Mouse (Mus musculus) cortical plate, adult 2 months (tissue): ENCODE measurements at regions not wholly inside any gene's neighbourhood (a gene's known extent, or its start where the extent isn't known, plus 50 kb on each side); places are given as distances from the start of the nearest gene placed in this dataset.

Source experiments
- CTCF ChIP-seq: fragments of 200-500 bp; IDR thresholded peaks from 2 replicates; pipeline ENCODE4 v1.5.1; 2011; ENCODE audit warnings: mild to moderate bottlenecking, control low read depth, low read length; ENCODE audit not compliant: insufficient read depth; ENCODE audit errors: extremely low read depth
- POLR2A ChIP-seq: fragments of 200-500 bp; IDR thresholded peaks from 2 replicates; pipeline ENCODE4 v1.6.1; 2011; ENCODE audit warnings: mild to moderate bottlenecking, low read length, control low read depth; ENCODE audit not compliant: insufficient read depth; ENCODE audit errors: extremely low read depth

DNA sequence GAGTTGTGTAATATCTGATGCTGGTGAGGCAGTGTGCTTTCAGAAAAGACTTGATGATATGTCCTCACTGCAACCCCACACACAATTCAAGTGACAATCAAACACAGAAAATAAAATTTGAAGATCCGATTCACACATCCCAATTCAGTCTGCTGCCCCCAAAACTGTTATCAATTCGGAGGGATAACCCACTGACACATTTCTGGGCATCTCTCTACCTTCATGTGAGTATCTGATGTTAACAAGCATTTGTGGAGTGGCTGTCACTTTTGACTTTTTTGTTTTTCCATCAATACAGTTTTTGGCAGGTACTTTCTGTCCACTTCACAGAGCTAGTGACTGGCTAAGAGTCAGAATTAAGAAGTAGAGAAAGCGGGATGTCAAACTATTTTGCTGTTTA is 101.4 kb upstream of the Eef1e1 start:
- TF ChIP-seq POLR2A (no peak), CTCF (no peak)
